Mouse (Mus musculus): ENCODE data around the gene Gm6034. TPM values are rescaled to one million over a fixed set of nuclear protein-coding genes. Genes with fewer than 3 reads are reported as not detected.

The Gm6034 gene
- total and polyA plus RNA-seq, 3 experiments: 0.11 TPM; not detected in 2

GRCm38 (mm10) chr17:35998545-35999305 is 44.0 kb upstream of the Gm6034 start:
- peak overlapping the region; percentile 56 for H3K9ac ChIP-seq (ENCODE audit: control insufficient read depth, low read depth, low read length, poor library complexity, severe bottlenecking)
- peak overlapping the region; percentile 98 for H3K27ac ChIP-seq (ENCODE audit: control insufficient read depth, low read depth, low read length)
- peaks cover 2 to 48% of the 10 kb centered on the region in 2 experiments for H3K36me3 ChIP-seq (ENCODE audit: control insufficient read depth in 1 of 2, insufficient read depth in 2 of 2, low read length in 2 of 2)
- peak overlapping the region; percentile 35 to 49 for H3K4me3 ChIP-seq (ENCODE audit: control insufficient read depth in 1 of 2, insufficient read depth in 1 of 2, low read depth in 2 of 2, low read length in 2 of 2)
- TF ChIP-seq ELF1 (IDR thresholded peaks at IDR 0.05; ENCODE audit: low read depth, low read length): no peak
- peak; percentile 94 for TF ChIP-seq BHLHE40 (IDR thresholded peaks at IDR 0.05; ENCODE audit: borderline replicate concordance, low read depth, low read length)
- no peak; the same call in 1 of the 2 replicates for TF ChIP-seq CHD1 (IDR thresholded peaks at IDR 0.05; ENCODE audit: low read depth, low read length)
- peak; percentile 7 for TF ChIP-seq ETS1 (IDR thresholded peaks at IDR 0.05; ENCODE audit: low read depth, low read length)
- TF ChIP-seq MEF2A (IDR thresholded peaks at IDR 0.05; ENCODE audit: extremely low read depth, insufficient replicate concordance, low read depth, low read length, poor library complexity, severe bottlenecking): no peak
- peak; percentile 96 for TF ChIP-seq MXI1 (IDR thresholded peaks at IDR 0.05; ENCODE audit: low read depth, low read length)
- TF ChIP-seq MYC (IDR thresholded peaks at IDR 0.05; ENCODE audit: low read depth, low read length): peak; percentile 98
- TF ChIP-seq NRF1 (IDR thresholded peaks at IDR 0.05; ENCODE audit: insufficient read depth, low read depth, low read length, poor library complexity, severe bottlenecking): no peak
- TF ChIP-seq GATA1 (IDR thresholded peaks at IDR 0.05; ENCODE audit: low read depth, low read length): peak; percentile 48; the same call in 1 of the 2 replicates
- peak; percentile 8 for TF ChIP-seq NELFE (IDR thresholded peaks at IDR 0.05; ENCODE audit: low read depth, low read length)
- TF ChIP-seq USF2 (IDR thresholded peaks at IDR 0.05; ENCODE audit: borderline replicate concordance in 1 of 2, insufficient read depth in 1 of 2, low read depth in 1 of 2, low read length in 2 of 2): 0 out of 4 replicates have a peak, but pooled peaks of 1 of the 2 experiments have one; percentile 43
- TF ChIP-seq MAZ (IDR thresholded peaks at IDR 0.05; ENCODE audit: low read depth, low read length): 0 out of 2 replicates have a peak, but pooled peaks have one; percentile 17
- no peak for TF ChIP-seq TCF12 (IDR thresholded peaks at IDR 0.05; ENCODE audit: low read depth, low read length)
- TF ChIP-seq SIN3A (IDR thresholded peaks at IDR 0.05; ENCODE audit: low read length): peak; percentile 86
- peak; percentile 86 for TF ChIP-seq USF1 (IDR thresholded peaks at IDR 0.05; ENCODE audit: low read depth, low read length)
- 0 out of 2 replicates have a peak, but pooled peaks have one; percentile 63 for TF ChIP-seq JUND (IDR thresholded peaks at IDR 0.05; ENCODE audit: low read depth, low read length)
- peak; percentile 96 for TF ChIP-seq MAX (IDR thresholded peaks at IDR 0.05; ENCODE audit: low read length)
- no peaks in the 10 kb centered on the region for H3K27me3 ChIP-seq (ENCODE audit: control insufficient read depth in 1 of 2, insufficient read depth in 2 of 2, low read length in 2 of 2)
- DNase-seq (ENCODE audit: low read depth, low spot score): peak; percentile 71
- peaks cover 57% of the 10 kb centered on the region for H3K79me2 ChIP-seq (ENCODE audit: control insufficient read depth, insufficient read depth, low read length, poor library complexity)
- no peaks in the 10 kb centered on the region for H3K9me3 ChIP-seq (replicated peaks; ENCODE audit: insufficient read depth, low read length)
- H3K4me1 ChIP-seq (ENCODE audit: control insufficient read depth in 1 of 2, insufficient read depth in 2 of 2, low read length in 2 of 2): peaks cover 25 to 41% of the 10 kb centered on the region in 2 experiments

DNA sequence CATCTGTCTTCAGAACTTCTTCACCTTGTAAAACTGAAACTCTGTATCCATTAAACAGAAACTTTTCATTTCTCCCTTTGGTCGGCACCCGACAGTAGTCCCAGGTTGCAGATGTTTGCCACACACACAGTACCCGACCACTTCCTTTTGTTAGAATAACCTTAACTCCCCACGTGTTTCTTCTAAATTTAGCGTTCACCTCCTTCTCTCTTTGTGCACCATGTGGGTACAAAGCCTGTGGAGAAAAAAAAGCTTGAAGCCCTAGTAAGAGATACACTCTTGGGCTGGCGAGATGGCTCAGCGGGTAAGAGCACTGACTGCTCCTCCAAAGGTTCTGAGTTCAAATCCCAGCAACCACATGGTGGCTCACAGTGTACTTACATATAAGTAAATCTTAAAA is 43.4 kb upstream of the Gm6034 start:
- DNase-seq (ENCODE audit: low read depth, low spot score): peak; percentile 65
- Histone ChIP-seq H3K9ac (ENCODE audit: control insufficient read depth, low read depth, low read length, poor library complexity, severe bottlenecking) (peak overlapping the region; percentile 56), H3K36me3 (ENCODE audit: control insufficient read depth in 1 of 2, insufficient read depth in 2 of 2, low read length in 2 of 2) (peaks cover 2 to 48% of the 10 kb centered on the region in 2 experiments)
- TF ChIP-seq ZKSCAN1 (IDR thresholded peaks at IDR 0.05; ENCODE audit: low read depth, low read length) (no peak), TAL1 (IDR thresholded peaks at IDR 0.05; ENCODE audit: low read length) (no peak), TBP (IDR thresholded peaks at IDR 0.05; ENCODE audit: low read depth, low read length) (peak; percentile 93), MYB (IDR thresholded peaks at IDR 0.05; ENCODE audit: low read depth, low read length) (no peak), USF1 (IDR thresholded peaks at IDR 0.05; ENCODE audit: low read depth, low read length) (peak; percentile 49; the same call in 1 of the 2 replicates), ELF1 (IDR thresholded peaks at IDR 0.05; ENCODE audit: low read depth, low read length) (no peak), NRF1 (IDR thresholded peaks at IDR 0.05; ENCODE audit: insufficient read depth, low read depth, low read length, poor library complexity, severe bottlenecking) (no peak), ZNF384 (IDR thresholded peaks at IDR 0.05; ENCODE audit: low read depth, low read length) (peak; percentile 70), BHLHE40 (IDR thresholded peaks at IDR 0.05; ENCODE audit: borderline replicate concordance, low read depth, low read length) (no peak), UBTF (IDR thresholded peaks at IDR 0.05; ENCODE audit: borderline replicate concordance, insufficient read depth, low read depth, low read length) (no peak), CHD1 (IDR thresholded peaks at IDR 0.05; ENCODE audit: low read depth, low read length) (no peak), ETS1 (IDR thresholded peaks at IDR 0.05; ENCODE audit: low read depth, low read length) (peak; percentile 66; the same call in 1 of the 2 replicates), TCF12 (IDR thresholded peaks at IDR 0.05; ENCODE audit: low read depth, low read length) (no peak), MXI1 (IDR thresholded peaks at IDR 0.05; ENCODE audit: low read depth, low read length) (peak; percentile 88; the same call in 1 of the 2 replicates), SMC3 (IDR thresholded peaks at IDR 0.05; ENCODE audit: low read depth, low read length) (no peak), CHD2 (IDR thresholded peaks at IDR 0.05; ENCODE audit: low read length) (no peak), SIN3A (IDR thresholded peaks at IDR 0.05; ENCODE audit: low read length) (peak; percentile 77; the same call in 1 of the 2 replicates), GATA1 (IDR thresholded peaks at IDR 0.05; ENCODE audit: low read depth, low read length) (no peak), RAD21 (IDR thresholded peaks at IDR 0.05; ENCODE audit: low read depth, low read length) (no peak)

More for the DNA sequence above, 43.4 kb upstream of the Gm6034 start:
- H3K4me1 ChIP-seq (ENCODE audit: control insufficient read depth in 1 of 2, insufficient read depth in 2 of 2, low read length in 2 of 2): peaks cover 25 to 41% of the 10 kb centered on the region in 2 experiments
- H3K27me3 ChIP-seq (ENCODE audit: control insufficient read depth in 1 of 2, insufficient read depth in 2 of 2, low read length in 2 of 2): no peaks in the 10 kb centered on the region
- H3K79me2 ChIP-seq (ENCODE audit: control insufficient read depth, insufficient read depth, low read length, poor library complexity): peaks cover 62% of the 10 kb centered on the region
- peak overlapping the region; percentile 7 to 35; a peak in 3 of 4 replicates for H3K4me3 ChIP-seq (ENCODE audit: control insufficient read depth in 1 of 2, insufficient read depth in 1 of 2, low read depth in 2 of 2, low read length in 2 of 2)
- peak overlapping the region; percentile 98 for H3K27ac ChIP-seq (ENCODE audit: control insufficient read depth, low read depth, low read length)
- H3K9me3 ChIP-seq (replicated peaks; ENCODE audit: insufficient read depth, low read length): no peaks in the 10 kb centered on the region
